Mouse (Mus musculus) hindbrain, embryonic 16.5 days (tissue): ENCODE measurements around the gene Smim14. TPM values are rescaled to one million over a fixed set of nuclear protein-coding genes. Genes with fewer than 3 reads are reported as not detected.

ENCODE experiments used
- ATAC-seq: fragments of 200-750 bp; cut with Nextera tagmentation; 2 replicates; pipeline ENCODE4 v1.8.0; 2017; ENCODE audit warnings: moderate TSS enrichment, moderate library complexity
- H3K27ac ChIP-seq: fragments of 300-500 bp; sonication (generic); 2 replicates; pipeline ENCODE4 v1.5.1; 2014; ENCODE audit warnings: low read depth, mild to moderate bottlenecking, control low read depth, low read length, moderate library complexity
- H3K27me3 ChIP-seq: fragments of 300-500 bp; sonication (generic); replicated peaks from 2 replicates; pipeline ENCODE4 v1.6.1; 2014; ENCODE audit warnings: low read length; ENCODE audit not compliant: control insufficient read depth, insufficient read depth
- H3K36me3 ChIP-seq: fragments of 300-500 bp; sonication (generic); 2 replicates; pipeline ENCODE4 v1.6.1; 2014; ENCODE audit warnings: mild to moderate bottlenecking, low read length, moderate library complexity, mixed read lengths; ENCODE audit not compliant: control insufficient read depth, insufficient read depth
- H3K4me1 ChIP-seq: fragments of 300-500 bp; sonication (generic); 2 replicates; pipeline ENCODE4 v1.6.1; 2014; ENCODE audit warnings: low read depth, low read length; ENCODE audit not compliant: control insufficient read depth, insufficient read depth
- H3K4me2 ChIP-seq: fragments of 300-500 bp; sonication (generic); 2 replicates; pipeline ENCODE4 v1.6.1; 2014; ENCODE audit warnings: mild to moderate bottlenecking, low read length, control low read depth, moderate library complexity
- H3K4me3 ChIP-seq: fragments of 300-500 bp; sonication (generic); 2 replicates; pipeline ENCODE4 v1.5.1; 2014; ENCODE audit warnings: mild to moderate bottlenecking, low read length, control low read depth, moderate library complexity
- H3K9ac ChIP-seq: fragments of 300-500 bp; sonication (generic); 2 replicates; pipeline ENCODE4 v1.6.1; 2014; ENCODE audit warnings: low read depth, mild to moderate bottlenecking, control low read depth, low read length, moderate library complexity
- H3K9me3 ChIP-seq: fragments of 300-500 bp; sonication (generic); 2 replicates; pipeline ENCODE4 v1.6.1; 2014; ENCODE audit warnings: mild to moderate bottlenecking, low read length, moderate library complexity; ENCODE audit not compliant: control insufficient read depth
- WGBS: fragments of 180-500 bp; shearing (Covaris S2); extraction: QIAGEN DNeasy Blood & Tissue Kit; methylation state at CpG from one replicate; pipeline ENCODE4 v1.1.7; 2014; 5-methylcytosine and 5-hydroxymethylcytosine counted together
- polyA plus RNA-seq: library from polyadenylated mRNA; unstranded; fragments of >200 nt; fragmentation: Nextera tagmentation; extraction: Ambion mirVana; gene quantifications from 2 replicates; pipeline ENCODE4 v1.2.1, GENCODE M21; 2015

Smim14 gene
- polyA plus RNA-seq, 1 experiment from 2014 or later: 207 TPM

- 63% methylated on average over 4 of the region's 4 CpGs for WGBS
- H3K9me3 ChIP-seq: no peaks in the 10 kb centered on the region
- no peak for ATAC-seq
These were observed 2.5 kb downstream of the Smim14 start for GRCm38 (mm10) chr5:65534496-65534895.

GRCm38 (mm10) chr5:65531283-65531682, 5.7 kb downstream of the Smim14 start:
- Histone ChIP-seq H3K9me3 (no peaks in the 10 kb centered on the region), H3K4me2 (no peak overlapping the region), H3K4me3 (no peak overlapping the region), H3K27me3 (no peaks in the 10 kb centered on the region), H3K36me3 (no peaks in the 10 kb centered on the region), H3K9ac (no peak overlapping the region), H3K27ac (no peak overlapping the region), H3K4me1 (no peaks in the 10 kb centered on the region; the same call in 1 of the 2 replicates)
- WGBS: 65% methylated on average over 3 of the region's 3 CpGs
- ATAC-seq: no peak

More at GRCm38 (mm10) chr5:65534496-65534895, 2.5 kb downstream of the Smim14 start:
- Histone ChIP-seq H3K4me2 (no peak overlapping the region), H3K9ac (no peak overlapping the region), H3K27ac (no peak overlapping the region), H3K4me1 (peaks cover 7% of the 10 kb centered on the region), H3K4me3 (no peak overlapping the region), H3K27me3 (no peaks in the 10 kb centered on the region), H3K36me3 (no peaks in the 10 kb centered on the region)

DNA sequence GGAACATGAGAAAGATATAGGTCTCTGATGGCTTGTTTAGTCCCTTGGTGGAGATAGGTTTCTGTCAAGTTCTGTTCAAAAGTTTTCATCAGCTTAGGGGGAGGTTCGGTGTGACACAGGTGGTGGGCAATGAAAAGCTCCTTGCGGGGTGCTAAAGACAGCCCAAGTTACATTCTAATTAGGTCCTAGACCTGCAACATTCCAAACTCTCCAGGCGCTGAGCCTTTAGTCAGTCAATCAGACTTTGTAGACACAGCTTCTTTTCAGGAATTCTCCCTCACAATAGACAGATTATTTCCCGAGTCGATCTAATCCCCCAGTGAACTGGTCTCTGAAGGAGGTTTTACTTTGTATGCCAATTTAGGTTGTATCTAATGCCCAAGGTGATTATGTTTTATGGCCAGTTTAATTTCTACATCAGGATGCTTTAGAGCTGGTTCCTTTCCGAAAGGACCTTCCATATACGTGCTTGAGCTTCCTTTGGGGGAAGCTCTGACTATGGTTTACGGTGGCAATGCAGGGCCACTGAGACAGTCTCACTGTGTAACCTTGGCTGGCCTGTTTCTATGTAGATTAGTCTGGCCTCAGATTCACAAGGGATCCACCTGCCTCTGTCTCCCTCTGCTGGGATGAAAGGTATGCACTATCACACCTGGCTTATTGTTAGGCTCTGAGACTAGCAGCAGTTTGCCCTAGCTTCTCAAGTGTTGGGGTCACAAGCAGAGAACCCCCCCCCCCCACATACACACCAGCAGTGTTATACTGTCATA, 11.1 kb downstream of the Smim14 start:
- no peaks in the 10 kb centered on the region for H3K36me3 ChIP-seq
- H3K9me3 ChIP-seq: no peaks in the 10 kb centered on the region
- no peaks in the 10 kb centered on the region for H3K27me3 ChIP-seq
- H3K9ac ChIP-seq: no peak overlapping the region
- no peak overlapping the region for H3K27ac ChIP-seq
- 10% methylated on average over 8 of the region's 8 CpGs for WGBS
- ATAC-seq: no peak
- no peaks in the 10 kb centered on the region; the same call in 1 of the 2 replicates for H3K4me1 ChIP-seq
- no peak overlapping the region for H3K4me3 ChIP-seq
- H3K4me2 ChIP-seq: no peak overlapping the region

- Histone ChIP-seq H3K4me2 (no peak overlapping the region), H3K27ac (no peak overlapping the region), H3K9me3 (no peaks in the 10 kb centered on the region), H3K9ac (no peak overlapping the region), H3K4me1 (no peaks in the 10 kb centered on the region; the same call in 1 of the 2 replicates), H3K4me3 (no peak overlapping the region), H3K36me3 (no peaks in the 10 kb centered on the region), H3K27me3 (no peaks in the 10 kb centered on the region)
- 73% methylated on average over 4 of the region's 4 CpGs for whole genome bisulfite sequencing
- no peak for ATAC-seq
These were observed 12.2 kb downstream of the Smim14 start for GRCm38 (mm10) chr5:65524831-65525230.

- 90% methylated on average over 1 of the region's 1 CpGs for WGBS
- no peak overlapping the region for H3K9ac ChIP-seq
- no peaks in the 10 kb centered on the region; the same call in 1 of the 2 replicates for H3K4me1 ChIP-seq
- no peak overlapping the region for H3K4me2 ChIP-seq
- H3K4me3 ChIP-seq: no peak overlapping the region
- H3K27ac ChIP-seq: no peak overlapping the region
- H3K9me3 ChIP-seq: no peaks in the 10 kb centered on the region
- no peaks in the 10 kb centered on the region for H3K27me3 ChIP-seq
- no peaks in the 10 kb centered on the region for H3K36me3 ChIP-seq
- no peak for ATAC-seq
These were observed 15.2 kb downstream of the Smim14 start for GRCm38 (mm10) chr5:65521803-65522202.

DNA sequence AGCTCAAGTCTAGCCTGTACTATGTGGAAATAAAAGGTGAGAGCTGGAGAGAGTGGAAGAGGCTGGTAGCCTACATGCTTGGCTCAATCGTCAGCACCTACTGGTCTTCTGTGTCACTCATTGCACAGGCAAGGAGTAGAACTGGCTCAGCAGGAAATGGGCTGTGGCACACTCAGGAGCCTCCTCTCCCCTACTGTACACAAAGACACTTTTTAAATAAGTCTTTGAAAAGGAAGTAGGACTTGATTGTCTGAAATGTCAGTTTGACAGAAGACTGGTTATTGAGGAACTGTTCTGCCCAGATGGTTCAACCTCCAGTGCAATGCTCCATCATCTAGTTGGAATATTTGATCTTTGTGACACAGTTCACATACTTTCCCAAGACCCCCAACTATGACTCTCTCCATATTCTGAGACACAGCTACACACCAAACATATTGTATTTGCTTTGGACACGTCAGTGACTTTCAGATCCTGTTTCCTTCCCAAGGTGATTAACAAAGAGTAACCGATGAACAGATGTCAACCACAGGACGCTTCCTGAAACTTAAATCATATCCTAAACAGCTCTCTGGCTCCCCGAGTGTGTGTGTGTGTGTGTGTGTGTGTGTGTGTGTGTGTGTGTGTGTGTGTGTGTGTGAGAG, 22.2 kb downstream of the Smim14 start:
- WGBS: 75% methylated on average over 5 of the region's 5 CpGs
- H3K9me3 ChIP-seq: no peaks in the 10 kb centered on the region
- H3K9ac ChIP-seq: no peak overlapping the region
- H3K4me2 ChIP-seq: no peak overlapping the region
- H3K36me3 ChIP-seq: no peaks in the 10 kb centered on the region
- ATAC-seq: no peak
- H3K4me1 ChIP-seq: no peaks in the 10 kb centered on the region
- no peak overlapping the region for H3K27ac ChIP-seq
- no peaks in the 10 kb centered on the region; the same call in 1 of the 2 replicates for H3K27me3 ChIP-seq
- no peak overlapping the region for H3K4me3 ChIP-seq

GRCm38 (mm10) chr5:65513506-65513905, 23.5 kb downstream of the Smim14 start:
- no peaks in the 10 kb centered on the region for H3K36me3 ChIP-seq
- 82% methylated on average over 3 of the region's 3 CpGs for WGBS
- H3K4me3 ChIP-seq: no peak overlapping the region
- H3K9ac ChIP-seq: no peak overlapping the region
- no peak overlapping the region for H3K4me2 ChIP-seq
- no peaks in the 10 kb centered on the region; the same call in 1 of the 2 replicates for H3K27me3 ChIP-seq
- no peak overlapping the region for H3K27ac ChIP-seq
- no peaks in the 10 kb centered on the region for H3K9me3 ChIP-seq
- ATAC-seq: no peak
- H3K4me1 ChIP-seq: no peaks in the 10 kb centered on the region

DNA sequence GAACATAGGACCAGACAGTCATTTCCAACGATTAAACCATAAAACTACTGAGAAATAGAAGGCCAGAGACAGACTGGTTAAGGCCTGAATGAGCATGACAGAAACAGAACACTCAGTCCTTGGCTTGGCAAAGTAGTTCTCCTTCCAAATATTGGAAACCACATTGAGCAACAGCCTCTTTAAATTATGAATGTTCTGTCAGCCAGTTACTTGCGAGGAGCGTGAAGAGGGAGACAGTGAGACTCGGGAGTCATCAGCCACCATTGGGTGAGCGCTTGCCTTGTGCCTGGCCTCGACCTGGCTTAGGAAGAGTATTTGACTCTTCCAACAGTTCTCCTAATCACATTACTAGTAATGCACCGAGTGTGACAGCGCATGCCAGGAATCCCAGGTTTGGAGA, 28.6 kb downstream of the Smim14 start:
- H3K27me3 ChIP-seq: no peaks in the 10 kb centered on the region; the same call in 1 of the 2 replicates
- no peaks in the 10 kb centered on the region for H3K36me3 ChIP-seq
- WGBS: 82% methylated on average over 8 of the region's 8 CpGs
- no peaks in the 10 kb centered on the region for H3K4me1 ChIP-seq
- H3K9me3 ChIP-seq: no peaks in the 10 kb centered on the region
- no peak overlapping the region for H3K27ac ChIP-seq
- H3K4me3 ChIP-seq: no peak overlapping the region
- H3K4me2 ChIP-seq: no peak overlapping the region
- no peak for ATAC-seq
- H3K9ac ChIP-seq: no peak overlapping the region

- no peak overlapping the region for H3K4me3 ChIP-seq
- no peaks in the 10 kb centered on the region for H3K9me3 ChIP-seq
- H3K9ac ChIP-seq: no peak overlapping the region
- H3K4me2 ChIP-seq: peak overlapping the region; percentile 24; the same call in 1 of the 2 replicates
- H3K4me1 ChIP-seq: no peaks in the 10 kb centered on the region
- no peaks in the 10 kb centered on the region for H3K36me3 ChIP-seq
- H3K27me3 ChIP-seq: no peaks in the 10 kb centered on the region; the same call in 1 of the 2 replicates
- ATAC-seq: no peak
- WGBS: 7% methylated on average over 8 of the region's 8 CpGs
- H3K27ac ChIP-seq: no peak overlapping the region
These were observed 31.2 kb downstream of the Smim14 start for GRCm38 (mm10) chr5:65505786-65506185.
